ENCODE assay signal across 8 mouse cellular contexts in the genomic region with DNA sequence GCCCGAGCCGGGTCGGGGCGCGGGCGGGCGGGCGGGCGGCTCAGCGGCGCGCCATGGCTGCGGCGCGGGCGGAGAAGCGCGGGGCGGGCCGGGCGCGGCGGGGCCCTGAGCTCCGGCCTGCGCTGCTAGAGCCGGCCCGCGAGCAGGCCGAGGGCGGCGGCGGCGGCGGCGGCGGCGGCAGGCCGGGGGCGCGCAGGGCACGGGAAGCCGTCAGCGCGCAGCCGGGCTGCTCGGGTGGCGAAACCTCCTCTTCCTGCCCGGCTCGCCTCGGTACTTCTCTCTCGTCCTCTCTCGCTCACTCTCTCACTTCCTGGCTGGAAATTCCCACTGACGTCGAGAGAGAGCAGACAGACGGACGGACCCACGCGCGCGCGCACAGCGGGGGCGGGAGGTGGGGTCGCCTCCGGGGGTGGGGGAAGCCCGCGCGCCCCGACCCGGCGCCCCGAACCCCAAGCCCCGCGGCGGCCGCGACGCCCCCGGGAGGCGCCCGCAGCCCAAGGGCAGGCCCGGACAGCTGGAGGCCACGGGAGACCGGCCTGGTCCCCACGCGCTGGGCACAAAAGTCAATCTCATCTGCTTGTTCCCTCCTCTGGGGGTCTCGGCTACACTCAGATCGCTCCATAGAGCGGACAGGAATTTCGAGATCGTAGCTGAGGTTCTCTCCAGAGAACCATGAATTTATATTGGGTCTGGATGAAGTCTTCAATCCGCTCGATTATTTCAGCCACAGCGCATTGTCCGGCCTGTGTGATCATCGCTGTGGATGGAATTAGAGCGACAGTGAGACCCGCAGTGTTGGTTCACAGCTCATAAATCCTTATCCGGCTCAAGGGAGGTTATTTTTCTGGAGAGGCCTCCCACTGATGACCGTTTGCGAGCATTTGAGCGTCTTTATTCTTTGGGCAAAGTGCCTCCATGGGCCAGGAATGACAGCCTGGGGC. TPM values are rescaled to one million over a fixed set of nuclear protein-coding genes. Genes with fewer than 3 reads are reported as not detected.
DNase-seq lines count a peak whose midpoint lies in the region; ATAC-seq lines count a peak whose summit lies in the region.

TSS of gene Nfkb1 (minus strand) at position 357 of the 941 bp plus-strand sequence.

- no peaks in the 10 kb centered on the region for H3K9me3 ChIP-seq in forebrain, embryonic 11.5 days (ENCODE audit: control insufficient read depth, low read length)
- H3K9me3 ChIP-seq in heart, embryonic 16.5 days (replicated peaks; ENCODE audit: control insufficient read depth, low read length): no peaks in the 10 kb centered on the region
- H3K9me3 ChIP-seq in liver, embryonic 16.5 days (replicated peaks; ENCODE audit: control insufficient read depth, low read length): no peaks in the 10 kb centered on the region
- no peaks in the 10 kb centered on the region for H3K9me3 ChIP-seq in neural tube, embryonic 11.5 days (ENCODE audit: control insufficient read depth, low read length)
- no peaks in the 10 kb centered on the region for H3K9me3 ChIP-seq in stomach, embryonic 16.5 days (replicated peaks; ENCODE audit: control insufficient read depth, low read length)

- peak within 1 kb of the TSS; percentile 86 for H3K4me2 ChIP-seq in forebrain, embryonic 11.5 days (ENCODE audit: low read depth, low read length, severe bottlenecking)
- peak within 1 kb of the TSS; percentile 77 for H3K4me2 ChIP-seq in heart, embryonic 16.5 days (ENCODE audit: low read depth, low read length)
- H3K4me2 ChIP-seq in liver, embryonic 16.5 days (ENCODE audit: low read depth, low read length): peak within 1 kb of the TSS; percentile 86
- peak within 1 kb of the TSS; percentile 76 for H3K4me2 ChIP-seq in neural tube, embryonic 11.5 days (ENCODE audit: low read depth)
- peak within 1 kb of the TSS; percentile 81 for H3K4me2 ChIP-seq in stomach, embryonic 16.5 days (ENCODE audit: low read depth, low read length)

- no peaks in the 10 kb centered on the region for H3K27me3 ChIP-seq in forebrain, embryonic 11.5 days (ENCODE audit: control insufficient read depth, insufficient read depth, low read length)
- H3K27me3 ChIP-seq in heart, embryonic 16.5 days (ENCODE audit: control insufficient read depth, insufficient read depth, low read length): no peaks in the 10 kb centered on the region
- H3K27me3 ChIP-seq in liver, embryonic 16.5 days (ENCODE audit: control insufficient read depth, insufficient read depth, low read depth, low read length): peaks cover 13% of the 10 kb centered on the region
- no peaks in the 10 kb centered on the region for H3K27me3 ChIP-seq in neural tube, embryonic 11.5 days (ENCODE audit: control insufficient read depth, insufficient read depth, low read length)
- no peaks in the 10 kb centered on the region for H3K27me3 ChIP-seq in stomach, embryonic 16.5 days (ENCODE audit: control insufficient read depth, insufficient read depth, low read length)

- peak; percentile 85 for ATAC-seq in forebrain, embryonic 11.5 days (replicated peaks; ENCODE audit: low FRiP score)
- peak; percentile 61 for ATAC-seq in heart, embryonic 16.5 days (replicated peaks; ENCODE audit: extremely low read depth, insufficient read depth, low FRiP score)
- ATAC-seq in liver, embryonic 16.5 days (ENCODE audit: low read depth): peak; percentile 77
- ATAC-seq in neural tube, embryonic 11.5 days (ENCODE audit: insufficient read depth, low FRiP score, low TSS enrichment): peak; percentile 85
- peak; percentile 80 for ATAC-seq in stomach, embryonic 16.5 days (ENCODE audit: insufficient read depth, low FRiP score)

- under 1% methylated on average over 77 of the region's 102 CpGs for WGBS in forebrain, embryonic 11.5 days
- 1% methylated on average over 69 of the region's 102 CpGs for WGBS in heart, embryonic 16.5 days
- 3% methylated on average over 68 of the region's 102 CpGs for WGBS in liver, embryonic 16.5 days (ENCODE audit: insufficient replicate concordance)
- WGBS in neural tube, embryonic 11.5 days: under 1% methylated on average over 60 of the region's 102 CpGs
- under 1% methylated on average over 74 of the region's 102 CpGs for WGBS in stomach, embryonic 16.5 days

- H3K4me1 ChIP-seq in forebrain, embryonic 11.5 days (replicated peaks; ENCODE audit: control insufficient read depth, insufficient read depth, low read length): no peaks in the 10 kb centered on the region; the same call in 1 of the 2 replicates
- H3K4me1 ChIP-seq in heart, embryonic 16.5 days (ENCODE audit: control insufficient read depth, insufficient read depth, low read length): peaks cover 41% of the 10 kb centered on the region
- peaks cover 6% of the 10 kb centered on the region for H3K4me1 ChIP-seq in liver, embryonic 16.5 days (ENCODE audit: control insufficient read depth, low read depth, low read length)
- peaks cover 10% of the 10 kb centered on the region; the same call in 1 of the 2 replicates for H3K4me1 ChIP-seq in neural tube, embryonic 11.5 days (ENCODE audit: control insufficient read depth, insufficient read depth, low read length)
- peaks cover 26% of the 10 kb centered on the region for H3K4me1 ChIP-seq in stomach, embryonic 16.5 days (ENCODE audit: control insufficient read depth, insufficient read depth, low read length)

- peak; percentile 93 for DNase-seq in CD4-positive, CD25-positive, alpha-beta regulatory T cell, adult 2 months (ENCODE audit: low read depth, low spot score)
- peak; percentile 79 for DNase-seq in brain, adult 2 months (ENCODE audit: low read depth, low spot score)
- peak; percentile 79 for DNase-seq in forebrain, embryonic 11.5 days (ENCODE audit: low spot score)
- DNase-seq in kidney, postnatal 14 days: peak; percentile 80
- peak; percentile 60 for DNase-seq in neural tube, embryonic 11.5 days (ENCODE audit: low spot score)

- H3K27ac ChIP-seq in forebrain, embryonic 11.5 days (ENCODE audit: low read depth, low read length): peak within 1 kb of the TSS; percentile 77
- peak within 1 kb of the TSS; percentile 95 for H3K27ac ChIP-seq in heart, embryonic 16.5 days (ENCODE audit: low read length)
- H3K27ac ChIP-seq in liver, embryonic 16.5 days (ENCODE audit: low read length): peak within 1 kb of the TSS; percentile 55
- peak within 1 kb of the TSS; percentile 92 for H3K27ac ChIP-seq in neural tube, embryonic 11.5 days (ENCODE audit: low read depth, low read length)
- H3K27ac ChIP-seq in stomach, embryonic 16.5 days (ENCODE audit: low read length): peak within 1 kb of the TSS; percentile 96

- peak within 1 kb of the TSS; percentile 95 for H3K9ac ChIP-seq in forebrain, embryonic 11.5 days (ENCODE audit: low read length)
- H3K9ac ChIP-seq in heart, embryonic 16.5 days (ENCODE audit: low read length): peak within 1 kb of the TSS; percentile 100
- peak within 1 kb of the TSS; percentile 78 for H3K9ac ChIP-seq in liver, embryonic 16.5 days (ENCODE audit: low read depth, low read length)
- H3K9ac ChIP-seq in neural tube, embryonic 11.5 days (ENCODE audit: low read length): peak within 1 kb of the TSS; percentile 97
- peak within 1 kb of the TSS; percentile 100 for H3K9ac ChIP-seq in stomach, embryonic 16.5 days (ENCODE audit: low read length)

- H3K36me3 ChIP-seq in forebrain, embryonic 11.5 days (ENCODE audit: control insufficient read depth, insufficient read depth, low read length): peaks cover 2% of the 10 kb centered on the region; the same call in 1 of the 2 replicates
- H3K36me3 ChIP-seq in heart, embryonic 16.5 days (ENCODE audit: control insufficient read depth, insufficient read depth): no peaks in the 10 kb centered on the region
- H3K36me3 ChIP-seq in liver, embryonic 16.5 days (ENCODE audit: control insufficient read depth, insufficient read depth): no peaks in the 10 kb centered on the region
- H3K36me3 ChIP-seq in neural tube, embryonic 11.5 days (ENCODE audit: control insufficient read depth, insufficient read depth, low read length): 0 out of 2 replicates have a peak, but pooled peaks cover 2% of the 10 kb centered on the region
- H3K36me3 ChIP-seq in stomach, embryonic 16.5 days (ENCODE audit: control insufficient read depth, insufficient read depth, low read length): no peaks in the 10 kb centered on the region

- H3K4me3 ChIP-seq in forebrain, embryonic 11.5 days (ENCODE audit: low read depth, low read length): peak within 1 kb of the TSS; percentile 79
- H3K4me3 ChIP-seq in heart, embryonic 16.5 days (ENCODE audit: low read length): peak within 1 kb of the TSS; percentile 82
- H3K4me3 ChIP-seq in liver, embryonic 16.5 days (ENCODE audit: low read depth, low read length): peak within 1 kb of the TSS; percentile 67
- H3K4me3 ChIP-seq in neural tube, embryonic 11.5 days (ENCODE audit: low read depth, low read length): peak within 1 kb of the TSS; percentile 86
- peak within 1 kb of the TSS; percentile 91 for H3K4me3 ChIP-seq in stomach, embryonic 16.5 days (replicated peaks; ENCODE audit: low read length)

RNA-seq across cellular contexts. Expression of gene Nfkb1, which starts in this region (rescaled TPM):
- 14.5 and 14.6 TPM in 2 replicates for polyA plus RNA-seq in forebrain, embryonic 11.5 days (2014; fragmentation: Nextera tagmentation; extraction: Ambion mirVana)
- 21.7 and 24.0 TPM in 2 replicates for polyA plus RNA-seq in heart, embryonic 16.5 days (2015; fragmentation: Nextera tagmentation; extraction: Ambion mirVana)
- 9.6 and 10.7 TPM in 2 replicates for polyA plus RNA-seq in liver, embryonic 16.5 days (2015; fragmentation: Nextera tagmentation; extraction: Ambion mirVana)
- 13.5 and 15.3 TPM in 2 replicates for polyA plus RNA-seq in neural tube, embryonic 11.5 days (2014; fragmentation: Nextera tagmentation; extraction: Ambion mirVana)
- 19.2 and 22.6 TPM in 2 replicates for polyA plus RNA-seq in stomach, embryonic 16.5 days (2015; fragmentation: Nextera tagmentation; extraction: Ambion mirVana)

Comparison
In these comparisons a context has a peak if more than half of its experiments do, and no peak if none do; other contexts are left out.
1. Peak in every context shown above with its lines: DNase-seq, ATAC-seq, H3K4me3 ChIP-seq and H3K27ac ChIP-seq.